Mouse (Mus musculus): Measurements from ENCODE around the gene Vps45. TPM values are rescaled to one million over a fixed set of nuclear protein-coding genes. Genes with fewer than 3 reads are reported as not detected.
A peak's percentile ranks its signal among the peaks of the same experiment; 100 is the strongest.
"Not testable (repeated sequence)": the region's sequence is repeated elsewhere in the genome, so short reads cannot be mapped to it uniquely, and the experiment has no call there.

Vps45 gene
- polyA plus RNA-seq, 1 experiment from 2014 or later: 26.1 TPM

DNA sequence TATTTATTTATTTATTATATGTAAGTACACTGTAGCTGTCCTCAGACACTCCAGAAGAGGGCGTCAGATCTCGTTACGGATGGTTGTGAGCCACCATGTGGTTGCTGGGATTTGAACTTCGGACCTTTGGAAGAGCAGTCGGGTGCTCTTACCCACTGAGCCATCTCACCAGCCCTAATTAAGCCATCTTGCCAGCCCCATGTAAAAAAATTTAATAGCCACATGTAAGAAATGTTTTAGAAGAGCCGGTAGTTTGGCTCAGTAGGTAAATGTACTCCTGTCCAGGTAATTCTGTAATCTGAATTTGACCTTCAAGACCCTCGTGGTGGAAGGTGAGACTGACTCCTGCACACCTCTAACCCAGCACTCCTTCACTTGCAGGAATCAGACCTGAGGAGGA, 87.6 kb downstream of the Vps45 start:
- not testable (repeated sequence) for H3K9me3 ChIP-seq; H3K27me3 ChIP-seq (ENCODE audit: insufficient read depth, poor library complexity, severe bottlenecking); H3K36me3 ChIP-seq; H3K27ac ChIP-seq; DNase-seq (ENCODE audit: low spot score); H3K4me3 ChIP-seq
- WGBS: 59% methylated on average over 7 of the region's 7 CpGs
- peaks cover 14% of the 10 kb centered on the region for H3K4me1 ChIP-seq

DNA sequence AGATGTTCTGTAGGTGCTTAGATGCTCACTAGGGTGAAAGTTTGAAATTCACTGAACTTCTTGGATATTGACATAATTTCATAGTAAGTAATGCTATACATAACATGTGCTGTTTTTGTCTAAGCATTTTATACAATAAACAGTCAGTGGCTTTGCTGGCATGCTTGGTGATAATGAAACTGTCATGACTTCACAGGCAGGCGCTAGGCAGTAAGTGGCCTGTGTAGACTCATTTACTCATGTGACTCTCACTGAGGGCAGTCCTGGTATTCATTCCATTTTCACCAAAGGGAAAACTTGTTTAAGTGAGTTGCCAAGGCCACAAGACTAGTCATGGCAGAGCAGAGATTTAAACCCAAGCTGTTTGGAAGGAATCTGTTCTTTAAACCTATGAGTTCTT, 89.0 kb downstream of the Vps45 start:
- Histone ChIP-seq H3K9me3 (no peaks in the 10 kb centered on the region), H3K4me1 (peaks cover 17% of the 10 kb centered on the region), H3K27me3 (ENCODE audit: insufficient read depth, poor library complexity, severe bottlenecking) (0 out of 2 replicates have a peak, but pooled peaks cover 2% of the 10 kb centered on the region), H3K4me3 (no peak overlapping the region), H3K27ac (no peak overlapping the region), H3K36me3 (no peaks in the 10 kb centered on the region)
- no peak for DNase-seq (ENCODE audit: low spot score)
- 53% methylated on average over 1 of the region's 1 CpGs for WGBS

DNA sequence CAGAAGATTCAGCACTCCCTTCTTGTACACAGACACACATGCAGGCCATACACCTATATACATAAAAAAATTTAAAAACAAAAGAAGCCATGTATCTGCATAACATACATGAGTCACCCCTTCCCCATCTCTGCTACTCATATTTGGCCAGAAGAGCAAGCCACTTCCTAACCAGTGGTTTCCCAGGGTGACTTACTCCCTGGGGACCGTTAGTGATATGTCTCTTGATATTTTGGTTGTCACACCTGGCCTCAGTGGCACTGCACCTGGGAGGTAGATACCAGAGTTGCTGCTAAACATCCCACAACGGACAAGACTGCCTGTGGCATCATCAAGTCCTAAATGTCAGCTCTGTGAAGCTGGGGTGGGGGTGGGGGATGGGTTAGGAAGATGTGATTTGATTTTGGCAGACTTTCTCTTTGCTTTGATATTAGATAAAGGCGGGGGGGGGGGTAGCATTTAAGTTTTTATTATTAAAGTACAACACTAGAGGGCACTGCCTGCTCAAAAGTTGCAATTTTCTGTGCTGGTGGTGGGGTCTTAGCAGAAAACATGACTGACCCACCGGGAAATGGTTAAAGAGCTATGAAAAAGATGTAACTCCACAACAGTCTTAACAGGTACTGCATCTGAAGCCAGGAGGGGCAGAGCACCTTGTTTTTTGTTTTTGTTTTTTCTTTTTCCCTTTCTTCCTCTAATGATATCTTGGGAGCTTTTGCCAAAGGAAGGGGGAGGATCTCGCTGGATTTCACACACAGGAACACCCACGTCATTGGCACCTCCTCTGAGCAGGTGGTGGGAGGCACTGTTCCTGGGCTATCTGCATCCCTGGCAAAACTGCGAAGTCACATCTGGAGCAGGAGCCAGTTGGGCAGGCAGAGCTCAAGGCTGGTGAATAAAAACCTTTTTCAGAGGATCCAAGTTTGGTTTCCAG, 92.5 kb downstream of the Vps45 start:
- Histone ChIP-seq H3K27me3 (ENCODE audit: insufficient read depth, poor library complexity, severe bottlenecking) (no peaks in the 10 kb centered on the region), H3K36me3 (no peaks in the 10 kb centered on the region), H3K4me1 (peaks cover 18% of the 10 kb centered on the region), H3K27ac (peak overlapping the region; percentile 44; the same call in 1 of the 2 replicates), H3K4me3 (peak overlapping the region; percentile 32; the same call in 1 of the 2 replicates), H3K9me3 (no peaks in the 10 kb centered on the region)
- no peak for DNase-seq (ENCODE audit: low spot score)
- 11% methylated on average over 7 of the region's 7 CpGs for WGBS

DNA sequence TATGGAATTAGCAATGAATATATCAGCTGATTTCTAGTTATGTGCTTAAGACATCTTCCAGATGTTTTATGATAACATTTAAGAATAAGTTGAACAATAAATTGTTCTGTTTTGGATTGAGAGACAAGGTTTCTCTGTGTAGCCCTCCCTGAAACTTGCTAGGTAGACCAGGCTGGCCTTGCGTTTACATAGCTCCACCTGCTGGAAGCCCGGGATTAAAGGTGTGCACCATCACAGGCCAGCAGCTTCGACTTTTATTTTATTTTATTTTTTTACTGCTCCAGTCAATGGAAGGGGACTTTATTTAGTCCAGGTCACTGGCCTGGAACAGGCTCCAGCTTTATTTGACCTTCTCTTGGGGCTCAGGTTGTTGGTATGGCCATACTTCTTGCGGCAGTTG, 94.6 kb downstream of the Vps45 start:
- H3K27me3 ChIP-seq (ENCODE audit: insufficient read depth, poor library complexity, severe bottlenecking): no peaks in the 10 kb centered on the region
- H3K4me3 ChIP-seq: no peak overlapping the region
- no peaks in the 10 kb centered on the region for H3K9me3 ChIP-seq
- H3K4me1 ChIP-seq: peaks cover 25% of the 10 kb centered on the region
- WGBS: 47% methylated on average over 4 of the region's 4 CpGs
- DNase-seq (ENCODE audit: low spot score): no peak
- 0 out of 2 replicates have a peak overlapping the region, but pooled peaks have one; percentile 18 for H3K27ac ChIP-seq
- no peaks in the 10 kb centered on the region for H3K36me3 ChIP-seq

DNA sequence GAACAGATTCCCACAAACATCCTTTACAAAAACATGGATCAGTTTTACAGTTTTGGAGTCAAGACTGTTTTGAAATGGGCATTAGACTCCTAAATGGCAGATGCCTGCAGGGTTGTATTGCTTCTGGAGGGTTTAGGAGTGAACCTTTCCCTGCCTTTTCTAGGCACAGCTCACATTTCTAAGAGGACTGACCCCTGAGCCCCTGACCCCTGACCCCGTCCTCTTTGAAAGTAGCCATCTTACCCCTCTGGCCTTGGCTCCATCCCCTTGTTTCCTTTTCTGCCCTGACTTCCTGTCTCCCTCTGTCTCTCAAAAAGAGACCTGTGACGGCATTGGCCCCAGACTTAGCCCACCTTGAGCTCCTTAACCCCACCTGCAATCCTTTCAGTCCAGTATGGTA, 95.0 kb downstream of the Vps45 start:
- Histone ChIP-seq H3K4me1 (peaks cover 28% of the 10 kb centered on the region), H3K27me3 (ENCODE audit: insufficient read depth, poor library complexity, severe bottlenecking) (no peaks in the 10 kb centered on the region), H3K4me3 (no peak overlapping the region), H3K36me3 (no peaks in the 10 kb centered on the region), H3K9me3 (no peaks in the 10 kb centered on the region), H3K27ac (0 out of 2 replicates have a peak overlapping the region, but pooled peaks have one; percentile 18)
- 60% methylated on average over 2 of the region's 2 CpGs for WGBS
- no peak for DNase-seq (ENCODE audit: low spot score)

DNA sequence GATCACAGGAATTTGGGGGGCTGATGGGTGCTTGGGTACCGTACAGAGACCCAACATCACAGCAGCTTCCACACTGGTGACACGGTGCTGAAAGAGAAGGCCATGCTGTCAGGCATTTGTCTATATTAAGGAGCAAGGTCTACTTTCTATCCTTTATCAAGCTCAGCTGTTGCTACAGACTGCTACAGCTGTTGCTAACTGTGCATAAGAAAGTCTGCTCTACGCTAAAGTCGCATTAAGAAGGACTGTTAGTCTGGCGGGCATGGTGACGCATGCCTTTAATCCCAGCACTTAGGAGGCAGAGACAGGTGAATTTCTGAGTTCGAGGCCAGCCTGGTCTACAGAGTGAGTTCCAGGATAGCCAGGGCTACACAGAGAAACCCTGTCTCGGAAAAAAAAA, 96.1 kb downstream of the Vps45 start:
- H3K27me3 ChIP-seq (ENCODE audit: insufficient read depth, poor library complexity, severe bottlenecking); DNase-seq (ENCODE audit: low spot score); H3K36me3 ChIP-seq; H3K4me3 ChIP-seq; H3K9me3 ChIP-seq: not testable (repeated sequence)
- Histone ChIP-seq H3K27ac (peak overlapping the region; percentile 87), H3K4me1 (peaks cover 38% of the 10 kb centered on the region)
- WGBS: 75% methylated on average over 8 of the region's 8 CpGs

DNA sequence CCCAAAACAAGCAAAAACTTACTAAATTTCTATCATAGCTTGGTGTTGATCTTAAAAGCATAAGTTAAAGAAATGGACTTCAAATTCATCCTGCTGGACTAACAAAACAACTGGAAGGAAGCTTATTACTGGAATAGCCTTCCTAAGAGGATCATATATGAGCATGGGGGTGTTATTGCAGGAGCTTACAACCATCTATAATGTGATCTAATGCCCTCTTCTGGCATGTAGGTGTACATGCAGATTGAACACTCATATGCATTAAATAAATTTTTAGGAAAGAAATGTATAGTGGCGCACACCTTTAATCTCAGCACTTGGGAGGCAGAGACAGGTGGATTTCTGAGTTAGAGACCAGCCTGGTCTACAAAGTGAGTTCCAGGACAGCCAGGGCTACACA, 98.5 kb downstream of the Vps45 start:
- peaks cover 43% of the 10 kb centered on the region for H3K4me1 ChIP-seq
- no peak overlapping the region for H3K4me3 ChIP-seq
- DNase-seq (ENCODE audit: low spot score): no peak
- no peaks in the 10 kb centered on the region for H3K36me3 ChIP-seq
- H3K27ac ChIP-seq: no peak overlapping the region
- WGBS: 83% methylated on average over 1 of the region's 1 CpGs
- no peaks in the 10 kb centered on the region for H3K9me3 ChIP-seq
- no peaks in the 10 kb centered on the region for H3K27me3 ChIP-seq (ENCODE audit: insufficient read depth, poor library complexity, severe bottlenecking)

DNA sequence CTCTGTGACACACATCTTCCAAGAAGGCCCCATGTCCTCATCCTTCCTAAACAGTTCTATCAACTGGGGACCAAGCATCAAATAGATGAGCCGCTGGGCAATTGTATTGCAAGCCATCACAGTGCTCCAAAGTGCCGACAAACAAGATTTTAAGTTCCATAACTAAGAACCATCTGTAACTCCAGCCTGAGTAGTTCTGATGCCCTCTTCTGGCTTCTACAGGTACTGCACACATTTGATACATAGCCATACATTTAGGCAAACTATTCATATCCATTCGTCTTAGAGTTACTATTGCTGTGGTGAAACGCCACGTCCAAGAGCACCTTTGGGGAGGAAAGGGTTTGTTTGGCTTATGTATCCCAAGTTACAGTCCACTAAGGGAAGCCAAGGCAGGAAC, 99.2 kb downstream of the Vps45 start:
- H3K9me3 ChIP-seq: no peaks in the 10 kb centered on the region
- H3K27me3 ChIP-seq (ENCODE audit: insufficient read depth, poor library complexity, severe bottlenecking): no peaks in the 10 kb centered on the region
- 68% methylated on average over 5 of the region's 5 CpGs for WGBS
- no peak for DNase-seq (ENCODE audit: low spot score)
- peaks cover 43% of the 10 kb centered on the region for H3K4me1 ChIP-seq
- H3K4me3 ChIP-seq: no peak overlapping the region
- H3K36me3 ChIP-seq: no peaks in the 10 kb centered on the region
- no peak overlapping the region for H3K27ac ChIP-seq

DNA sequence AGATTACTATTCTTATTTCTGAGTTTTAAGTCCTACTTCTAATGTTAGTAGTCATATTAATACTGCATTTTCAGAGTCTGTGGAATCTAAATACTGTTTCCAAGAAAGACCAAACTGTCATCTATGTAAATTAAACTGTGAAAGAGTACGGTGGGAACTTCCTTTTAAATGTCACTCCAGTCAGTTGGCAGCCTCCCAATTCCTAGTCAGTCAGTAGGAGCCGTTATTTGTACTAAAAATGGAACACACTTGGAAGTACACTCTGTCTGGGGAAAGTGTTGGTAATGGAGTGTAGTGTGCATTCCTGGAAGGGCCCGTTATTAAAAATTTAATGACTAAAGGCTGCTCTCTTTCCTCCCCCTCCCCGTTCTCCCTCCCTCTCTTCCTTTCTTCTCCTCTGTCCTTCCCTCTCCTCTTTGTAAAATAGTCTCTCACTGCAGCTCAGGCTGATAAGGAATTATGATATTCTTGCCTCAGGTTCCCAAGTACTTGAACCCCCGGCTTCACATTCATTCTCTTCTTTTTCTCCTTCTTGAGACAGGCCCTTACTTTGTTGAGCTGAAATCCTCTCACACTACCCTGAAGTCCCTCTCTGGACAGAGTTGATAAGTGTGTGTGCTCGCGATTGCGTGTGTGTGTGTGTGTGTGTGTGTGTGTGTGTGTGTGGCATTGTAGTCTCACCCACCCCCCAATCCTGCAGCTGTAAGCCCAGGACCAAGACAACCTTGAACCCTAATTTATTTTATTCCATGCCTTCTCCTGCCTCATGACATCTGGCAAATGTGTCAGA, 100.7 kb downstream of the Vps45 start:
- no peaks in the 10 kb centered on the region for H3K27me3 ChIP-seq (ENCODE audit: insufficient read depth, poor library complexity, severe bottlenecking)
- H3K4me1 ChIP-seq: peaks cover 43% of the 10 kb centered on the region
- H3K36me3 ChIP-seq: no peaks in the 10 kb centered on the region
- H3K27ac ChIP-seq: peak overlapping the region; percentile 85
- no peak for DNase-seq (ENCODE audit: low spot score)
- 41% methylated on average over 8 of the region's 8 CpGs for WGBS
- H3K9me3 ChIP-seq: no peaks in the 10 kb centered on the region
- H3K4me3 ChIP-seq: peak overlapping the region; percentile 20; the same call in 1 of the 2 replicates

DNA sequence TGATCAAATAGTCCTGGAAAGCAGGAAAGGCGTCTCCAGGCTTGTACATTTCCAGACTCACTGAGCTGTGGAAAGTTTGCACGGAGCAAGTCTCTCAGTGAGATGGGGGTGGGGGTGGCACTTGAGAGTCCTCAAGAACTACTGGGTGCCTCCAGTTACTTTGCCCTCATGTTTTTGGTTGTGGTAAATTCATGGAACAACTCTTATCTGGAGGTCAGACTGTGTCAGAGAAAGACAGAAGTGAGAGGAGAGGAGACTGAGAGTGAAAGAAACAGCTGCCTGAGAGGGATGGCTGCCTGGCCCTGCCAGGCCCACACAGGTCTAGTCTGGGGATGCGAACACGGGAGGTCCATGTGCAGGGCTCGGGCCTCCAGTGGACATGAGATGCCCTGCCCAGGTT, 102.9 kb downstream of the Vps45 start:
- Histone ChIP-seq H3K4me3 (no peak overlapping the region), H3K27me3 (ENCODE audit: insufficient read depth, poor library complexity, severe bottlenecking) (no peaks in the 10 kb centered on the region), H3K4me1 (peaks cover 35% of the 10 kb centered on the region), H3K27ac (peak overlapping the region; percentile 49; the same call in 1 of the 2 replicates), H3K9me3 (no peaks in the 10 kb centered on the region), H3K36me3 (no peaks in the 10 kb centered on the region)
- 83% methylated on average over 5 of the region's 5 CpGs for WGBS
- DNase-seq (ENCODE audit: low spot score): no peak

DNA sequence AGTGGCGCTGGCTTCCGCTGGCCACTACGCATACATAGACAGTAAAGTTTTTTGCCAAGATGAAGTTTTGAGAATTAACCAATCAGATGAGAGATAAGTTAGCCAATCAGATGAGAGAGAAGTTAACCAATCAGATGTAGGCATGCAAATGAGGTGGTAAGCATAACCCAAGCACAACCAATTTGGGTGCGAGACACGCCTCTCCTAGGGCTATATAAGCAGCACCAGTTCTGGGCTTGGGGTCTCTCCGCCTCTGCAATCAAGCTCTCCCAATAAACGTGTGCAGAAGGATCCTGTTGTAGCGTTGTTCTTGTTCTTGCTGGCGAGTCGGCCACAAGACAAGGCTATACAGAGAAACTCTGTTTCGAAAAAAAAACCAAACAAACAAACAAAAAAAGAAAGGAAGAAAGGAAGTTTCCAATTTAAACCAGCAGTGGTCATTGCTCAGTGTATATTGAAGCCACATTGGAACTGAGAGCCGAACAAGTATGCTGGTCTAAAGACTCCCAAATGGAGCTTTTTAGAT, 103.6 kb downstream of the Vps45 start:
- 90% methylated on average over 12 of the region's 12 CpGs for WGBS
- peaks cover 33% of the 10 kb centered on the region for H3K4me1 ChIP-seq
- not testable (repeated sequence) for H3K27ac ChIP-seq; H3K4me3 ChIP-seq; DNase-seq (ENCODE audit: low spot score); H3K9me3 ChIP-seq; H3K27me3 ChIP-seq (ENCODE audit: insufficient read depth, poor library complexity, severe bottlenecking); H3K36me3 ChIP-seq

DNA sequence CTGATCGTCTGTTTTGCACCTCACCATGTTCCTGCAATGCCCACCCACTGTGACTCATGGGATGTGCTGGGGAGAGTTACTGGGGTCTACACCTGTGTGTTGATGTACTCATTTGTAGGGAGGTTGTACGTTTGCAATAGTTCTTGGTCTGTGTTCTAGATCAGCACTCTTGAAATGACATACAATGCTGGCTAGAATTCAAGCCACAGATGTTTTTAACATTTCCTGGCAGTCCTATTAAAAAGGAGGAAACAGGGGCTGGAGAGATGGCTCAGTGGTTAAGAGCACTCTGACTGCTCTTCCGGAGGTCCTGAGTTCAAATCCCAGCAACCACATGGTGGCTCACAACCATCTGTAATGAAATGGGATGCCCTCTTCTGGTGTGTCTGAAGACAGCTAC, 104.7 kb downstream of the Vps45 start:
- 86% methylated on average over 3 of the region's 3 CpGs for WGBS
- H3K27me3 ChIP-seq (ENCODE audit: insufficient read depth, poor library complexity, severe bottlenecking): no peaks in the 10 kb centered on the region
- 0 out of 2 replicates have a peak, but pooled peaks cover 4% of the 10 kb centered on the region for H3K36me3 ChIP-seq
- peaks cover 30% of the 10 kb centered on the region for H3K4me1 ChIP-seq
- H3K4me3 ChIP-seq: no peak overlapping the region
- no peaks in the 10 kb centered on the region for H3K9me3 ChIP-seq
- no peak for DNase-seq (ENCODE audit: low spot score)
- H3K27ac ChIP-seq: no peak overlapping the region

DNA sequence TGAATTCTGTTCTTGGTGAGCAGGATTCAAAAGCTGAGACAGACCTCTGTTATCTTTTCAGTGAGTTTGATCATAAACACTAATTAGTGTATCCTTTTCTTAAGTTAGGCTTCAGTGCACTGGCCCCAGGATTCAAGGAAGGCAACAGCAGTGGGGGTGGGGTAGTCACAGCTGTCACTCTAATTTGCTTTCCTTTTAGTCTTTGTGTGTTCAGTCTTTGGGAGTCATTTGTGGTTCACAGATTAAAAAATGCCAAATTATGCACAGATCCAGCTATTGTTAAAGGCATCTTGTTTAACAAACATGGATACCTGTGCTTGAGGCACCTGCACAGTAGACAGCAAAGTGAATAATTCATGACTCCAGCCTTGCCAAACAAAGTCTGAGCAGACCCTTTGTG, 105.2 kb downstream of the Vps45 start:
- Histone ChIP-seq H3K9me3 (no peaks in the 10 kb centered on the region), H3K27me3 (ENCODE audit: insufficient read depth, poor library complexity, severe bottlenecking) (no peaks in the 10 kb centered on the region), H3K36me3 (0 out of 2 replicates have a peak, but pooled peaks cover 5% of the 10 kb centered on the region), H3K4me3 (no peak overlapping the region), H3K27ac (no peak overlapping the region), H3K4me1 (peaks cover 27% of the 10 kb centered on the region)
- DNase-seq (ENCODE audit: low spot score): no peak
